Mouse (Mus musculus) duodenum, adult 2 months (tissue): ENCODE data around the gene Clk1. TPM values are rescaled to one million over a fixed set of nuclear protein-coding genes. Genes with fewer than 3 reads are reported as not detected.

Experiments
- polyA plus RNA-seq: library from polyadenylated mRNA; depleted of rRNA; stranded (reverse); fragments of >200 nt; gene quantifications from 2 replicates; pipeline ENCODE4 v1.2.3, GENCODE M21; 2012; ENCODE audit warnings: low replicate concordance; rRNA removed

The Clk1 gene
- polyA plus RNA-seq = 4.2 and 6.0 TPM in 2 replicates

DNA sequence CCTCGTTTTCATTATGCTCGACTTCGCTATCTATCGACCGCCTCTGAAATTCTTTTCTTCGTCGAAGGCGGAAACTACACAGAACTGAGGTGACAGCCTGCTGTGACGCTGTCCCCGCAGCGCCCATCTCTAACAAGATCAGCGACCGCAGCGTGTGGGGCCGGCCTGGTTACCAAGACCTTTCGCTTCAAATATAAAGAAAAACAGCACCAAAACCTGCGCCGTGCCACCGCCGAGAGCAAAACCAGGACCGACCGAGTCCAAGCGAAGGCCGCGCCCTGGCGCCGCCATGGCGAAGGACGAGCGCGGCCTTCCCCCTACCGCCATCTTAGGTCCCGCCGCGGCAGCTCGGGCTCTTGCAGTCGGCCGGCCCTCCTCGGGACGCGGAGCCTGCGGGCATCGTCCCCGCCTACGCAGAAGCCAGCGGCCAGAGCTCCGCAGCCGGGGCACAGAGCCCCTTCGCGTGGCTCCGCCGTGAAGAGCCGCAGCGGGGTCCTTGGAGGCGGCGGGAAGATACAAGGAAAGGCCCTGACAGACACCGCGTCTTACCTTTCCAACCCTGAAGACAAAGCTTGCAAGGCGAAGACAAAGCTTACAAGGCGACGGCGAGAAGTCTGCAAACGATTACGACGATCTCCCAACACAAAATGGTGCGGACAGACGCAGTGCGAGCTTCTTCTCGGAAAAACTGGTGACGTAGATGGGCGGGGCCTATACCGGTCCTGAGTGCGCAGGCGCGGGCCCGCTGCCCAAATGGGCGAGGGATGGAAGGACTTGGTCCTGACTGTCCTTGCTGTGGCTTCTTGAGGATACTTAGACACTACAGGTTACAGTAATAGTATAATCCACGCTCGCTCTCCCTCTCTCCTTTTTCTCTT lies at the start of gene Clk1:
Gene Clk1 (minus strand): TSS at position 696 of the 878 bp plus-strand sequence.

GRCm38 (mm10) chr1:58445143-58445722 lies 21.4 kb upstream of the Clk1 start, which contains the start of the genes Nif3l1 and Ppil3:
TSS of gene Nif3l1 (plus strand) at chr1:58445151.
TSS of gene Ppil3 (minus strand) at chr1:58445486.

GRCm38 (mm10) chr1:58392652-58393283 lies 31.1 kb downstream of the Clk1 start, which contains the start of gene Bzw1:
TSS of gene Bzw1 (plus strand) at chr1:58392898.

Other genes starting within 250 kb of the Clk1 start
- not detected in 2 replicates for gene Aox4, start 213.7 kb downstream of the Clk1 start, polyA plus RNA-seq
- not detected in 2 replicates for gene Aox2, start 145.7 kb downstream of the Clk1 start, polyA plus RNA-seq
- gene Bzw1, start 31.2 kb downstream of the Clk1 start, polyA plus RNA-seq = 4.3 and 6.8 TPM in 2 replicates
- gene Nif3l1, start 21.1 kb upstream of the Clk1 start, polyA plus RNA-seq = 5.3 and 7.0 TPM in 2 replicates
- 4.8 and 5.5 TPM in 2 replicates for gene Ppil3, start 21.4 kb upstream of the Clk1 start, polyA plus RNA-seq
- gene Orc2, start 81.0 kb upstream of the Clk1 start, polyA plus RNA-seq = 1.1 and 1.2 TPM in 2 replicates
- gene Fam126b, start 162.3 kb upstream of the Clk1 start, polyA plus RNA-seq = 0.14 and 0.42 TPM in 2 replicates
- 7.8 and 12.0 TPM in 2 replicates for gene Ndufb3, start 162.3 kb upstream of the Clk1 start, polyA plus RNA-seq